ENCODE assay signal across 21 mouse cellular contexts in the genomic region with DNA sequence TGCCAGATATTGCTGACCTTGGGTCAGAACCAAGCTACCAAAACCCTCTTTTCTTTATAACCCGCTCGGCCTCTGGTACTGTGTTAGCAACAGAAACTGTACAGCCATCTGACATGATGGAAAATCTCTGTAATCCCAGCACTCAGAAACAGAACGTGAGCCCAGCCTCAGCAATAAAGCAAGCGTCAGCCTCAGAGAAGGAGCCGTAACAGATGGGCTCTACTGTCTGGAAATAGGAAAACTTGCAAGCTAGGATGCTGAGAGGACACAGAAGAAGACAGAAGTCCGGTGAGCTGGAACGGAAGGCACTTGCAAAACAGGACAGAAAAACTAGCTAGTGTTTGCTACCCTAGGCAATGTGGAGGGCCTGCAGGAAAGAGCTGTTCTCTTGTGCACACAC. TPM values are rescaled to one million over a fixed set of nuclear protein-coding genes. Genes with fewer than 3 reads are reported as not detected.
DNase-seq lines count a peak whose midpoint lies in the region; ATAC-seq and TF ChIP-seq lines count a peak whose summit lies in the region.
"Had no signal": no experiment of that assay in that cellular context is flagged by ENCODE, and none has a peak within 500 bp of the region (broad histone marks: within the 10 kb centered on the region; RNA-seq: fewer than 3 reads in every experiment).

No protein-coding gene starts in this region.

- no peak overlapping the region for H3K9ac ChIP-seq in forebrain, embryonic 12.5 days
- H3K9ac ChIP-seq in forebrain, embryonic 16.5 days (replicated peaks; ENCODE audit: low read depth, low read length) = no peak overlapping the region
- H3K9ac ChIP-seq in hindbrain, postnatal 0 days (replicated peaks; ENCODE audit: low read length) = no peak overlapping the region
- H3K9ac ChIP-seq in hindbrain, embryonic 14.5 days = no peak overlapping the region
- H3K9ac ChIP-seq in midbrain, embryonic 13.5 days (replicated peaks) = no peak overlapping the region
- no peak overlapping the region for H3K9ac ChIP-seq in limb, embryonic 13.5 days
- no peak overlapping the region for H3K9ac ChIP-seq in liver, embryonic 12.5 days
- H3K9ac ChIP-seq: forebrain, embryonic 15.5 days; liver, embryonic 15.5 days had no signal

- no peaks in the 10 kb centered on the region for H3K36me3 ChIP-seq in forebrain, embryonic 12.5 days (replicated peaks)
- H3K36me3 ChIP-seq in forebrain, embryonic 16.5 days (ENCODE audit: control insufficient read depth, insufficient read depth) = no peaks in the 10 kb centered on the region
- no peaks in the 10 kb centered on the region for H3K36me3 ChIP-seq in hindbrain, postnatal 0 days (ENCODE audit: insufficient read depth, low read length)
- H3K36me3 ChIP-seq in hindbrain, embryonic 14.5 days (replicated peaks; ENCODE audit: control insufficient read depth, insufficient read depth) = no peaks in the 10 kb centered on the region
- H3K36me3 ChIP-seq in midbrain, embryonic 10.5 days = peaks cover 32% of the 10 kb centered on the region
- H3K36me3 ChIP-seq in midbrain, embryonic 13.5 days = no peaks in the 10 kb centered on the region
- H3K36me3 ChIP-seq in limb, embryonic 13.5 days = peaks cover 12% of the 10 kb centered on the region
- no peaks in the 10 kb centered on the region for H3K36me3 ChIP-seq in liver, embryonic 12.5 days
- H3K36me3 ChIP-seq: forebrain, embryonic 15.5 days; liver, embryonic 15.5 days had no signal

- no peak for ATAC-seq in forebrain, embryonic 12.5 days (ENCODE audit: low FRiP score)
- no peak for ATAC-seq in forebrain, embryonic 16.5 days
- ATAC-seq in hindbrain, postnatal 0 days = no peak
- no peak for ATAC-seq in hindbrain, embryonic 14.5 days (ENCODE audit: low FRiP score)
- ATAC-seq in midbrain, embryonic 13.5 days = no peak
- ATAC-seq in limb, embryonic 13.5 days (ENCODE audit: low FRiP score, low read depth) = no peak
- no peak for ATAC-seq in liver, embryonic 12.5 days
- ATAC-seq: forebrain, embryonic 15.5 days; inflammation-experienced regulatory T-cells, adult 6 months; lung, postnatal 0 days had no signal

- peak overlapping the region; percentile 26; the same call in 1 of the 2 replicates for H3K27ac ChIP-seq in forebrain, embryonic 12.5 days
- H3K27ac ChIP-seq in forebrain, embryonic 16.5 days (ENCODE audit: low read length) = no peak overlapping the region
- H3K27ac ChIP-seq in hindbrain, postnatal 0 days = 0 out of 2 replicates have a peak overlapping the region, but pooled peaks have one; percentile 5
- H3K27ac ChIP-seq in hindbrain, embryonic 14.5 days = no peak overlapping the region
- 0 out of 2 replicates have a peak overlapping the region, but pooled peaks have one; percentile 87 for H3K27ac ChIP-seq in midbrain, embryonic 10.5 days (replicated peaks)
- H3K27ac ChIP-seq in midbrain, embryonic 13.5 days = no peak overlapping the region
- H3K27ac ChIP-seq in limb, embryonic 13.5 days = peak overlapping the region; percentile 96; the same call in 1 of the 2 replicates
- no peak overlapping the region for H3K27ac ChIP-seq in liver, embryonic 12.5 days
- H3K27ac ChIP-seq: forebrain, embryonic 15.5 days; liver, embryonic 15.5 days had no signal

- 91% methylated on average over 7 of the region's 7 CpGs for WGBS in forebrain, embryonic 12.5 days
- WGBS in forebrain, embryonic 16.5 days = 87% methylated on average over 7 of the region's 7 CpGs
- 83% methylated on average over 7 of the region's 7 CpGs for WGBS in hindbrain, postnatal 0 days
- 86% methylated on average over 7 of the region's 7 CpGs for whole genome bisulfite sequencing in hindbrain, embryonic 14.5 days
- 91% methylated on average over 7 of the region's 7 CpGs for WGBS in midbrain, embryonic 10.5 days
- 89% methylated on average over 7 of the region's 7 CpGs for WGBS in midbrain, embryonic 13.5 days
- 70% methylated on average over 7 of the region's 7 CpGs for WGBS in limb, embryonic 13.5 days
- WGBS in liver, embryonic 12.5 days (ENCODE audit: insufficient replicate concordance) = 82% methylated on average over 7 of the region's 7 CpGs

- no peak overlapping the region for H3K4me3 ChIP-seq in forebrain, embryonic 12.5 days (replicated peaks)
- H3K4me3 ChIP-seq in forebrain, embryonic 16.5 days (replicated peaks; ENCODE audit: low read length) = no peak overlapping the region
- no peak overlapping the region for H3K4me3 ChIP-seq in hindbrain, postnatal 0 days (ENCODE audit: low read length)
- no peak overlapping the region for H3K4me3 ChIP-seq in hindbrain, embryonic 14.5 days (replicated peaks; ENCODE audit: low read length)
- H3K4me3 ChIP-seq in midbrain, embryonic 10.5 days = no peak overlapping the region
- H3K4me3 ChIP-seq in midbrain, embryonic 13.5 days (replicated peaks) = no peak overlapping the region
- no peak overlapping the region for H3K4me3 ChIP-seq in limb, embryonic 13.5 days
- no peak overlapping the region for H3K4me3 ChIP-seq in liver, embryonic 12.5 days
- H3K4me3 ChIP-seq: forebrain, embryonic 15.5 days; gastrocnemius, adult 2 months; liver, embryonic 15.5 days; myocyte had no signal

- no peak for TF ChIP-seq CTCF in hindbrain, postnatal 0 days (IDR thresholded peaks at IDR 0.05; ENCODE audit: low read depth)

- DNase-seq in hindbrain, postnatal 0 days (ENCODE audit: low spot score) = no peak
- no peak for DNase-seq in hindbrain, embryonic 14.5 days (ENCODE audit: low spot score)
- no peak for DNase-seq in midbrain, embryonic 10.5 days (ENCODE audit: low spot score)
- DNase-seq: cerebellum, postnatal 14 days; gastrocnemius, adult 2 months; kidney, postnatal 14 days; retina, postnatal 1 day; right cerebral cortex, postnatal 4 days; thymus, postnatal 36 days had no signal

- H3K4me1 ChIP-seq in forebrain, embryonic 12.5 days = peaks cover 50% of the 10 kb centered on the region
- H3K4me1 ChIP-seq in forebrain, embryonic 16.5 days (replicated peaks; ENCODE audit: control insufficient read depth, insufficient read depth, low read length) = peaks cover 23% of the 10 kb centered on the region
- H3K4me1 ChIP-seq in hindbrain, postnatal 0 days (ENCODE audit: insufficient read depth, low read length) = peaks cover 16% of the 10 kb centered on the region; the same call in 1 of the 2 replicates
- peaks cover 40% of the 10 kb centered on the region for H3K4me1 ChIP-seq in hindbrain, embryonic 14.5 days (replicated peaks; ENCODE audit: control insufficient read depth, insufficient read depth, low read length)
- H3K4me1 ChIP-seq in midbrain, embryonic 10.5 days = peaks cover 78% of the 10 kb centered on the region
- peaks cover 60% of the 10 kb centered on the region for H3K4me1 ChIP-seq in midbrain, embryonic 13.5 days (replicated peaks)
- H3K4me1 ChIP-seq in limb, embryonic 13.5 days = peaks cover 42% of the 10 kb centered on the region
- peaks cover 21% of the 10 kb centered on the region for H3K4me1 ChIP-seq in liver, embryonic 12.5 days

- H3K27me3 ChIP-seq in forebrain, embryonic 12.5 days = no peaks in the 10 kb centered on the region
- no peaks in the 10 kb centered on the region for H3K27me3 ChIP-seq in forebrain, embryonic 16.5 days (replicated peaks; ENCODE audit: control insufficient read depth, insufficient read depth, low read length)
- H3K27me3 ChIP-seq in hindbrain, postnatal 0 days (ENCODE audit: insufficient read depth, low read length) = no peaks in the 10 kb centered on the region
- H3K27me3 ChIP-seq in hindbrain, embryonic 14.5 days (ENCODE audit: control insufficient read depth, insufficient read depth, low read length) = no peaks in the 10 kb centered on the region
- H3K27me3 ChIP-seq in midbrain, embryonic 10.5 days (ENCODE audit: low read depth, poor library complexity, severe bottlenecking) = no peaks in the 10 kb centered on the region
- no peaks in the 10 kb centered on the region for H3K27me3 ChIP-seq in midbrain, embryonic 13.5 days
- H3K27me3 ChIP-seq in limb, embryonic 13.5 days = no peaks in the 10 kb centered on the region
- no peaks in the 10 kb centered on the region for H3K27me3 ChIP-seq in liver, embryonic 12.5 days (replicated peaks)
- H3K27me3 ChIP-seq: forebrain, embryonic 15.5 days; liver, embryonic 15.5 days had no signal

- H3K9me3 ChIP-seq in forebrain, embryonic 12.5 days = no peaks in the 10 kb centered on the region
- H3K9me3 ChIP-seq in forebrain, embryonic 16.5 days (ENCODE audit: control insufficient read depth, low read length) = no peaks in the 10 kb centered on the region
- no peaks in the 10 kb centered on the region for H3K9me3 ChIP-seq in hindbrain, postnatal 0 days (ENCODE audit: low read length)
- no peaks in the 10 kb centered on the region for H3K9me3 ChIP-seq in hindbrain, embryonic 14.5 days (ENCODE audit: control insufficient read depth, low read length)
- no peaks in the 10 kb centered on the region for H3K9me3 ChIP-seq in midbrain, embryonic 10.5 days (replicated peaks)
- no peaks in the 10 kb centered on the region for H3K9me3 ChIP-seq in midbrain, embryonic 13.5 days
- no peaks in the 10 kb centered on the region for H3K9me3 ChIP-seq in limb, embryonic 13.5 days
- no peaks in the 10 kb centered on the region for H3K9me3 ChIP-seq in liver, embryonic 12.5 days (replicated peaks)
- H3K9me3 ChIP-seq: forebrain, embryonic 15.5 days; liver, embryonic 15.5 days had no signal

- no peak overlapping the region for H3K4me2 ChIP-seq in forebrain, embryonic 12.5 days
- H3K4me2 ChIP-seq in forebrain, embryonic 16.5 days (ENCODE audit: low read length) = no peak overlapping the region
- no peak overlapping the region for H3K4me2 ChIP-seq in hindbrain, postnatal 0 days (ENCODE audit: low read depth, low read length)
- no peak overlapping the region for H3K4me2 ChIP-seq in hindbrain, embryonic 14.5 days (replicated peaks)
- no peak overlapping the region for H3K4me2 ChIP-seq in midbrain, embryonic 13.5 days (replicated peaks)
- H3K4me2 ChIP-seq in limb, embryonic 13.5 days (replicated peaks) = no peak overlapping the region
- no peak overlapping the region for H3K4me2 ChIP-seq in liver, embryonic 12.5 days
- H3K4me2 ChIP-seq: forebrain, embryonic 15.5 days; liver, embryonic 15.5 days had no signal

RNA-seq across cellular contexts. Expression of a gene that starts 12.2 kb away (rescaled TPM):
- 37.6 and 39.3 TPM in 2 replicates for polyA plus RNA-seq in forebrain, embryonic 12.5 days (2016; fragmentation: Nextera tagmentation; extraction: Ambion mirVana)
- 12.0 and 13.1 TPM in 2 replicates for polyA plus RNA-seq in forebrain, embryonic 16.5 days (2015; fragmentation: Nextera tagmentation; extraction: Ambion mirVana)
- total RNA-seq in hindbrain, postnatal 0 days (2014; rRNA removed) = 19.2 and 30.4 TPM in 2 replicates
- polyA plus RNA-seq in hindbrain, postnatal 0 days (2015; fragmentation: Nextera tagmentation; extraction: Ambion mirVana) = 13.2 and 14.6 TPM in 2 replicates
- 19.1 and 21.8 TPM in 2 replicates for polyA plus RNA-seq in hindbrain, embryonic 14.5 days (2014; fragmentation: Nextera tagmentation; extraction: Ambion mirVana)
- 42.3 and 50.6 TPM in 2 replicates for polyA plus RNA-seq in midbrain, embryonic 10.5 days (2016; fragmentation: Nextera tagmentation; extraction: Ambion mirVana)
- 32.3 and 38.5 TPM in 2 replicates for polyA plus RNA-seq in midbrain, embryonic 13.5 days (2015; fragmentation: Nextera tagmentation; extraction: Ambion mirVana)
- polyA plus RNA-seq in limb, embryonic 13.5 days (2015; fragmentation: Nextera tagmentation; extraction: Ambion mirVana) = 25.8 and 30.1 TPM in 2 replicates
- 4.6 and 5.0 TPM in 2 replicates for polyA plus RNA-seq in liver, embryonic 12.5 days (2016; fragmentation: Nextera tagmentation; extraction: Ambion mirVana)
- total RNA-seq: MEL had no signal

RNA-seq across cellular contexts. Expression of a gene that starts 28.2 kb away (rescaled TPM):
- polyA plus RNA-seq in forebrain, embryonic 12.5 days (2016; fragmentation: Nextera tagmentation; extraction: Ambion mirVana) = 36.6 and 37.0 TPM in 2 replicates
- 50.3 and 50.5 TPM in 2 replicates for polyA plus RNA-seq in forebrain, embryonic 16.5 days (2015; fragmentation: Nextera tagmentation; extraction: Ambion mirVana)
- 14.8 and 18.8 TPM in 2 replicates for total RNA-seq in hindbrain, postnatal 0 days (2014; rRNA removed)
- polyA plus RNA-seq in hindbrain, postnatal 0 days (2015; fragmentation: Nextera tagmentation; extraction: Ambion mirVana) = 35.6 and 36.9 TPM in 2 replicates
- 37.5 and 38.0 TPM in 2 replicates for polyA plus RNA-seq in hindbrain, embryonic 14.5 days (2014; fragmentation: Nextera tagmentation; extraction: Ambion mirVana)
- polyA plus RNA-seq in midbrain, embryonic 10.5 days (2016; fragmentation: Nextera tagmentation; extraction: Ambion mirVana) = 26.6 and 28.4 TPM in 2 replicates
- polyA plus RNA-seq in midbrain, embryonic 13.5 days (2015; fragmentation: Nextera tagmentation; extraction: Ambion mirVana) = 41.8 and 45.7 TPM in 2 replicates
- 41.9 and 42.8 TPM in 2 replicates for polyA plus RNA-seq in limb, embryonic 13.5 days (2015; fragmentation: Nextera tagmentation; extraction: Ambion mirVana)
- 11.9 and 13.1 TPM in 2 replicates for polyA plus RNA-seq in liver, embryonic 12.5 days (2016; fragmentation: Nextera tagmentation; extraction: Ambion mirVana)

RNA-seq across cellular contexts. Expression of a gene that starts 40.1 kb away (rescaled TPM):
- polyA plus RNA-seq in forebrain, embryonic 12.5 days (2016; fragmentation: Nextera tagmentation; extraction: Ambion mirVana) = 0.87 and 1.7 TPM in 2 replicates
- polyA plus RNA-seq in forebrain, embryonic 16.5 days (2015; fragmentation: Nextera tagmentation; extraction: Ambion mirVana) = not detected in 2 replicates
- not detected in 2 replicates for total RNA-seq in hindbrain, postnatal 0 days (2014; rRNA removed)
- polyA plus RNA-seq in hindbrain, postnatal 0 days (2015; fragmentation: Nextera tagmentation; extraction: Ambion mirVana) = 1.3 and 2.5 TPM in 2 replicates
- polyA plus RNA-seq in hindbrain, embryonic 14.5 days (2014; fragmentation: Nextera tagmentation; extraction: Ambion mirVana) = 1.9 TPM in 1 of 2 replicates, not detected in the other
- polyA plus RNA-seq in midbrain, embryonic 10.5 days (2016; fragmentation: Nextera tagmentation; extraction: Ambion mirVana) = 0.57 and 1.3 TPM in 2 replicates
- 0.85 and 1.6 TPM in 2 replicates for polyA plus RNA-seq in midbrain, embryonic 13.5 days (2015; fragmentation: Nextera tagmentation; extraction: Ambion mirVana)
- 1.0 and 3.4 TPM in 2 replicates for polyA plus RNA-seq in limb, embryonic 13.5 days (2015; fragmentation: Nextera tagmentation; extraction: Ambion mirVana)
- polyA plus RNA-seq in liver, embryonic 12.5 days (2016; fragmentation: Nextera tagmentation; extraction: Ambion mirVana) = 0.89 and 1.5 TPM in 2 replicates
- total RNA-seq: layer of hippocampus, postnatal 25 days had no signal
- polyA plus RNA-seq: inflammation-experienced regulatory T-cells, adult 6 months had no signal

RNA-seq across cellular contexts. Expression of a gene that starts 46.9 kb away (rescaled TPM):
- 241 and 242 TPM in 2 replicates for polyA plus RNA-seq in forebrain, embryonic 12.5 days (2016; fragmentation: Nextera tagmentation; extraction: Ambion mirVana)
- 318 and 322 TPM in 2 replicates for polyA plus RNA-seq in forebrain, embryonic 16.5 days (2015; fragmentation: Nextera tagmentation; extraction: Ambion mirVana)
- total RNA-seq in hindbrain, postnatal 0 days (2014; rRNA removed) = 212 and 454 TPM in 2 replicates
- polyA plus RNA-seq in hindbrain, postnatal 0 days (2015; fragmentation: Nextera tagmentation; extraction: Ambion mirVana) = 664 and 698 TPM in 2 replicates
- 525 and 566 TPM in 2 replicates for polyA plus RNA-seq in hindbrain, embryonic 14.5 days (2014; fragmentation: Nextera tagmentation; extraction: Ambion mirVana)
- polyA plus RNA-seq in midbrain, embryonic 10.5 days (2016; fragmentation: Nextera tagmentation; extraction: Ambion mirVana) = 282 and 288 TPM in 2 replicates
- 350 and 365 TPM in 2 replicates for polyA plus RNA-seq in midbrain, embryonic 13.5 days (2015; fragmentation: Nextera tagmentation; extraction: Ambion mirVana)
- polyA plus RNA-seq in limb, embryonic 13.5 days (2015; fragmentation: Nextera tagmentation; extraction: Ambion mirVana) = 333 and 336 TPM in 2 replicates
- polyA plus RNA-seq in liver, embryonic 12.5 days (2016; fragmentation: Nextera tagmentation; extraction: Ambion mirVana) = 252 and 269 TPM in 2 replicates

Comparison
In these comparisons a context has a peak if more than half of its experiments do, and no peak if none do; other contexts are left out.
1. H3K27ac ChIP-seq: peak in forebrain, embryonic 12.5 days (single experiment), hindbrain, postnatal 0 days (single experiment), midbrain, embryonic 10.5 days (single experiment) and limb, embryonic 13.5 days (single experiment); none in forebrain, embryonic 16.5 days (single experiment), hindbrain, embryonic 14.5 days (single experiment), midbrain, embryonic 13.5 days (single experiment) and liver, embryonic 12.5 days (single experiment).